Mouse (Mus musculus) CH12.LX (cell line): ENCODE results near the gene Zfpl1.

Source experiments
- CTCF ChIP-seq, 2 experiments: IDR thresholded peaks in 1 of 2; conservative IDR thresholded peaks in 1 of 2; 2 replicates each; pipeline ENCODE4 v1.5.1; 2011 to 2012; ENCODE audit warnings: low read depth in 2 of 2, low read length in 2 of 2, improper control_type of control experiment in 1 of 2, inconsistent platforms in 1 of 2, mild to moderate bottlenecking in 1 of 2, moderate library complexity in 1 of 2
- ELF1 ChIP-seq: IDR thresholded peaks from 2 replicates; pipeline ENCODE4 v1.6.1; 2014; ENCODE audit warnings: low read depth, mild to moderate bottlenecking, inconsistent platforms, low read length, improper control_type of control experiment
- GABPA ChIP-seq: IDR thresholded peaks from 2 replicates; pipeline ENCODE4 v1.6.1; 2012; ENCODE audit warnings: low read depth, low read length, improper control_type of control experiment, inconsistent platforms; ENCODE audit not compliant: insufficient replicate concordance
- POLR2A ChIP-seq: IDR thresholded peaks from 2 replicates; pipeline ENCODE4 v1.6.1; 2011; ENCODE audit warnings: low read depth, mild to moderate bottlenecking, improper control_type of control experiment, low read length
- TBP ChIP-seq: conservative IDR thresholded peaks from 2 replicates; pipeline ENCODE4 v1.6.1; 2011; ENCODE audit warnings: low read depth, low read length, improper control_type of control experiment
- TCF12 ChIP-seq: IDR thresholded peaks from 2 replicates; pipeline ENCODE4 v1.6.1; 2014; ENCODE audit warnings: low read depth, mild to moderate bottlenecking, inconsistent platforms, low read length, improper control_type of control experiment
- ZC3H11A ChIP-seq: IDR thresholded peaks from 2 replicates; pipeline ENCODE4 v1.6.1; 2012; ENCODE audit warnings: low read depth, mild to moderate bottlenecking, inconsistent platforms, low read length, improper control_type of control experiment

- TF ChIP-seq CTCF (conservative IDR thresholded peaks at IDR 0.05 in 1 of 2, IDR thresholded peaks at IDR 0.05 in 1 of 2; ENCODE audit: low read depth in 2 of 2, low read length in 2 of 2) (no peak), POLR2A (peak; percentile 63), ELF1 (peak; percentile 85), TCF12 (no peak), GABPA (no peak), TBP (peak; percentile 53; the same call in 1 of the 2 replicates), ZC3H11A (no peak)
These were observed 23.0 kb downstream of the Zfpl1 start for GRCm38 (mm10) chr19:6061641-6062302.
